Comparison of ENCODE assay signal across 8 mouse cellular contexts in genomic region chrX:44789761-44790411, GRCm38 (mm10). TPM values are rescaled to one million over a fixed set of nuclear protein-coding genes. Genes with fewer than 3 reads are reported as not detected.
DNase-seq lines count a peak whose midpoint lies in the region.

Gene Dcaf12l1 (minus strand): TSS chrX:44790197.

- intact Hi-C loops in left cerebral cortex, postnatal 25 days (cut with DNase I), result no loop called here

- DNase-seq in adrenal gland, postnatal 14 days, result peak; percentile 81
- peak; percentile 75 for DNase-seq in embryo, embryonic 10 days (ENCODE audit: low spot score)
- peak; percentile 41 for DNase-seq in gastrocnemius, postnatal 25 days
- peak; percentile 33 for DNase-seq in kidney, adult 11 months
- peak; percentile 62 to 72 for DNase-seq in left cerebral cortex, postnatal 25 days (ENCODE audit: low spot score in 2 of 2)
- DNase-seq in mesoderm, embryonic 11.5 days (ENCODE audit: low read depth, low spot score), result peak; percentile 65
- DNase-seq in skeletal muscle tissue, adult 2 months (ENCODE audit: low read depth, low spot score), result peak; percentile 1
- no peak for DNase-seq in spleen, adult 12 weeks (ENCODE audit: low spot score)

RNA-seq across cellular contexts. Expression of gene Dcaf12l1, which starts in this region (rescaled TPM):
- total RNA-seq in adrenal gland, postnatal 14 days (2021), result 3.4 and 3.8 TPM in 2 replicates
- total RNA-seq in gastrocnemius, postnatal 25 days (2021), result under 1 TPM; 0.40 to 0.59 TPM
- 10 to 100 TPM; 45.9 to 49.2 TPM for total RNA-seq in left cerebral cortex, postnatal 25 days (2021)

Comparison
In these comparisons a context has a peak if more than half of its experiments do, and no peak if none do; other contexts are left out.
1. Peak in DNase-seq in gastrocnemius, postnatal 25 days; RNA of the gene not detected or under 1 TPM.